Mouse (Mus musculus): ENCODE results near the gene Fbxl13.

GRCm38 (mm10) chr5:21532126-21532525 is 113.3 kb downstream of the Fbxl13 start:
- TF ChIP-seq JUND (conservative IDR thresholded peaks at IDR 0.05; ENCODE audit: low read depth, low read length): no peak
- TF ChIP-seq CTCF (conservative IDR thresholded peaks at IDR 0.05 in 1 of 2, IDR thresholded peaks at IDR 0.05 in 1 of 2; ENCODE audit: low read depth in 2 of 2, low read length in 2 of 2): no peak
- TF ChIP-seq MAX (IDR thresholded peaks at IDR 0.05; ENCODE audit: low read length): no peak
- TF ChIP-seq USF1 (IDR thresholded peaks at IDR 0.05; ENCODE audit: low read depth, low read length): no peak
- no peak for TF ChIP-seq POLR2A (IDR thresholded peaks at IDR 0.05; ENCODE audit: low read depth, low read length)
- no peak for TF ChIP-seq POLR2AphosphoS2 (IDR thresholded peaks at IDR 0.05; ENCODE audit: low read depth, low read length)
- TF ChIP-seq MEF2A (IDR thresholded peaks at IDR 0.05; ENCODE audit: borderline replicate concordance, low read depth, low read length): no peak
- TF ChIP-seq ZMIZ1 (IDR thresholded peaks at IDR 0.05; ENCODE audit: low read depth, low read length): no peak
- TF ChIP-seq TCF12 (IDR thresholded peaks at IDR 0.05; ENCODE audit: low read depth, low read length): no peak
- no peak for TF ChIP-seq ETS1 (conservative IDR thresholded peaks at IDR 0.05; ENCODE audit: low read depth, low read length)
- TF ChIP-seq E2F4 (IDR thresholded peaks at IDR 0.05; ENCODE audit: insufficient replicate concordance, low read depth, low read length): no peak
- TF ChIP-seq MAFK (IDR thresholded peaks at IDR 0.05; ENCODE audit: insufficient replicate concordance, low read length): no peak
- no peak for TF ChIP-seq RCOR1 (conservative IDR thresholded peaks at IDR 0.05; ENCODE audit: low read depth, low read length)
- TF ChIP-seq HCFC1 (IDR thresholded peaks at IDR 0.05; ENCODE audit: low read depth, low read length): no peak

Measured in CH12.LX (cell line).